Mouse (Mus musculus): ENCODE results near the gene Limch1. TPM values are rescaled to one million over a fixed set of nuclear protein-coding genes. Genes with fewer than 3 reads are reported as not detected.

Limch1 gene
- polyA plus RNA-seq, 1 experiment, result 5.0 TPM

DNA sequence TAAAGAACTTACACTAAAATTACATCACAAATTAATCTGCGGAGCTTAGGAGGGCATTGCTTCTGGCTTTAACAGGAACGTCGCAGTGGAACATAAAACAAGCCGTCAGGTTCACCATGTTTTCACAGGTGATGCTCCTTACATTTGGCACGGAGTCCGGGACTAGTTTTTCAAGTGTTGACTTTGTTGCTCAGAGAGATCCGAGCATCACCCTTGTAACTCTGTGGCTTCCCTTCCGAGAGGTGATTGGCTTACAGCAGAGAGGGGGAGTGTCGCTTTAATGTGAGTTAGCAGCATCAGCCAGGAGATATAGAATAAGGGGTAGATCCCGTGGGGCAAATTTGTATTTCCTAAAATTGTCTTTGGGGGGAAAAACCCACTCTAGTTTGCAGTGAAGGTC is 212.0 kb downstream of the Limch1 start:
- Histone ChIP-seq H3K4me1 (replicated peaks; ENCODE audit: control insufficient read depth, insufficient read depth, low read length) (no peaks in the 10 kb centered on the region), H3K4me3 (ENCODE audit: control insufficient read depth, insufficient read depth, low read length) (no peak overlapping the region), H3K27ac (ENCODE audit: control insufficient read depth, insufficient read depth, low read length) (no peak overlapping the region), H3K36me3 (ENCODE audit: control insufficient read depth, insufficient read depth, low read length) (no peaks in the 10 kb centered on the region), H3K27me3 (ENCODE audit: control insufficient read depth, insufficient read depth, low read length) (no peaks in the 10 kb centered on the region)
- TF ChIP-seq POLR2A (IDR thresholded peaks at IDR 0.05; ENCODE audit: control insufficient read depth, extremely low read depth, insufficient read depth, low read length, poor library complexity), result no peak
- no peak for TF ChIP-seq CTCF (IDR thresholded peaks at IDR 0.05; ENCODE audit: borderline replicate concordance, control insufficient read depth, extremely low read depth, insufficient read depth, low read length, poor library complexity)
- 90% methylated on average over 10 of the region's 10 CpGs for WGBS
- DNase-seq, result no peak

DNA sequence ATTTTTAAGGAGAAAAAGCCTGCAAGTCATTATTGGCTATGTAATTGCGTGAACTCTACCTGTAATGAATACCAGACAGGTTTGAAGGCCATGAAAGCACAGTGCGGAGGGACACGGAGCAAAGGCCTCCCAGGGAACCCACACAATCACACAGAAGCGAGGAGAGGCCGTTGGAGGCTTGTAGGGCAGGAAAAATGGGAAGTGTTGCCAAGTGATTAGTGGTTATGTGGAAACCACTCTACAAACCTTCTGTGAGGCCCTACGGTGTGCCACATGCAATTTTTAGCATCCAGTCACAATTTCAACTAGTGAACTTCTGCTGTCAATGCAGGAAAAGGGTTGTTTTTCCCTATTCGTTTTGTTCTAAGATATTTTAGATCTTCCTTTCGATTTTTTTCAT is 212.5 kb downstream of the Limch1 start:
- no peaks in the 10 kb centered on the region for H3K4me1 ChIP-seq (replicated peaks; ENCODE audit: control insufficient read depth, insufficient read depth, low read length)
- no peak overlapping the region for H3K4me3 ChIP-seq (ENCODE audit: control insufficient read depth, insufficient read depth, low read length)
- no peaks in the 10 kb centered on the region for H3K36me3 ChIP-seq (ENCODE audit: control insufficient read depth, insufficient read depth, low read length)
- no peak for TF ChIP-seq POLR2A (IDR thresholded peaks at IDR 0.05; ENCODE audit: control insufficient read depth, extremely low read depth, insufficient read depth, low read length, poor library complexity)
- no peak for TF ChIP-seq CTCF (IDR thresholded peaks at IDR 0.05; ENCODE audit: borderline replicate concordance, control insufficient read depth, extremely low read depth, insufficient read depth, low read length, poor library complexity)
- H3K27ac ChIP-seq (ENCODE audit: control insufficient read depth, insufficient read depth, low read length), result no peak overlapping the region
- no peak for DNase-seq
- 19% methylated on average over 8 of the region's 8 CpGs for WGBS
- H3K27me3 ChIP-seq (ENCODE audit: control insufficient read depth, insufficient read depth, low read length), result no peaks in the 10 kb centered on the region

DNA sequence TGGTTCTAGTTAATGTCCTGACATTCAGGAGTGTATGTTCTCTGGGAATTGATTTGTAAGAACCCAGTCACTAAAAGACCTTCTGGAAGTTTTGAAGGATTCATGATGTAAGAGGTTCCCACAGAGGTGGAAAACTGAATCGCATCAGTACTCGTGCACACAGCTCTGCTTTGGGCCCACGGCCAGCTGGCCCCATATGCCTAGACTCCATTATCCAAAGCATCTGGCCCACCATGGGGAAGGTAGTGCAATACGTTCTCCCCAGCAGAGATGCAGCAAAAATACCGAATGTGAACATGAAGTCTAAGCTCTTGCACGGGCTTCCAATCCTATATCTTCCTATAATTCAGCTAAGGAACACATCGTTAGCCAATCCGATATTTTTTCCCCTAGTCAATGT is 214.3 kb downstream of the Limch1 start:
- no peaks in the 10 kb centered on the region for H3K36me3 ChIP-seq (ENCODE audit: control insufficient read depth, insufficient read depth, low read length)
- no peaks in the 10 kb centered on the region for H3K4me1 ChIP-seq (replicated peaks; ENCODE audit: control insufficient read depth, insufficient read depth, low read length)
- DNase-seq, result no peak
- no peaks in the 10 kb centered on the region for H3K27me3 ChIP-seq (ENCODE audit: control insufficient read depth, insufficient read depth, low read length)
- H3K27ac ChIP-seq (ENCODE audit: control insufficient read depth, insufficient read depth, low read length), result no peak overlapping the region
- 95% methylated on average over 8 of the region's 8 CpGs for WGBS
- H3K4me3 ChIP-seq (ENCODE audit: control insufficient read depth, insufficient read depth, low read length), result no peak overlapping the region
- no peak for TF ChIP-seq CTCF (IDR thresholded peaks at IDR 0.05; ENCODE audit: borderline replicate concordance, control insufficient read depth, extremely low read depth, insufficient read depth, low read length, poor library complexity)
- TF ChIP-seq POLR2A (IDR thresholded peaks at IDR 0.05; ENCODE audit: control insufficient read depth, extremely low read depth, insufficient read depth, low read length, poor library complexity), result no peak

DNA sequence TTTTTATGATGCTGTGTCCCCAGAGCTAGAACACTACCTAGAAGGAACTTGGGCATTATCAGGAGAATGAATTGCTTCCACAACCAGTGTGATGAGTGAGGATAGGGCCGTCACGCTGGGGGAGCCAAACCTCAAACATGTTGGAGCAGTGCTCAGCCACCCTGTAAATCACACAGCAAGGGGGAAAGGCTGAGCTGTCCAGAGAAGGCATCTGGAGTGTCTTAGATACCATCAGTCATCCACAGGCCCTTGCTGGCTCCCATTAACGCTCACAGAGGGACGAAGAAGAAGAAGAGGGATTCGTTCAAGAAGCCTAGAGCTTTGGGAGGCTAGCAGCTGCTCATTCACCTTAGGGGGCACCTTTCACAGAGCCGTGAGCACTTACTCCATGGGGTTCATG is 219.8 kb downstream of the Limch1 start:
- H3K4me1 ChIP-seq (replicated peaks; ENCODE audit: control insufficient read depth, insufficient read depth, low read length), result no peaks in the 10 kb centered on the region
- DNase-seq, result no peak
- no peak overlapping the region for H3K27ac ChIP-seq (ENCODE audit: control insufficient read depth, insufficient read depth, low read length)
- no peaks in the 10 kb centered on the region for H3K36me3 ChIP-seq (ENCODE audit: control insufficient read depth, insufficient read depth, low read length)
- WGBS, result 85% methylated on average over 6 of the region's 6 CpGs
- H3K27me3 ChIP-seq (ENCODE audit: control insufficient read depth, insufficient read depth, low read length), result no peaks in the 10 kb centered on the region
- TF ChIP-seq POLR2A (IDR thresholded peaks at IDR 0.05; ENCODE audit: control insufficient read depth, extremely low read depth, insufficient read depth, low read length, poor library complexity) (no peak), CTCF (IDR thresholded peaks at IDR 0.05; ENCODE audit: borderline replicate concordance, control insufficient read depth, extremely low read depth, insufficient read depth, low read length, poor library complexity) (no peak)
- no peak overlapping the region for H3K4me3 ChIP-seq (ENCODE audit: control insufficient read depth, insufficient read depth, low read length)

DNA sequence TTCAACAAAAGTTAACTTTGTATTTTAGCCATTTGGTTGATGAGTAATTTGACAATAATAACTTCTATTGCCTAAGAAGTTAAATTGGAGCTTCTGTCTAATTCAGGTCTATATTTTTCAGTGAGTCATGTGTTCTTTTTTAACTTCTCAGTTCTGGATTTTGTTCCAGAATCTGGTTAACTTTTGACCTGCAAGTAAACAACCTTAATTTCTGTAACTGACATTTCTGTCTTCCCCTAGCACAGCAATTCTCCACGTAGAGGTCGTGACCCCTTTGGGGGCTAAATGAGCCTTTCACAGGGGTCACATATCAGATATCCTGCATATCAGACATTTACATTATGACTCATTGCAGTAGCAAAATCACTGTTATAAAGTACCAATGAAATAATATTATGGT is 221.5 kb downstream of the Limch1 start:
- Histone ChIP-seq H3K4me3 (ENCODE audit: control insufficient read depth, insufficient read depth, low read length) (no peak overlapping the region), H3K27me3 (ENCODE audit: control insufficient read depth, insufficient read depth, low read length) (no peaks in the 10 kb centered on the region), H3K36me3 (ENCODE audit: control insufficient read depth, insufficient read depth, low read length) (no peaks in the 10 kb centered on the region), H3K27ac (ENCODE audit: control insufficient read depth, insufficient read depth, low read length) (no peak overlapping the region), H3K4me1 (replicated peaks; ENCODE audit: control insufficient read depth, insufficient read depth, low read length) (no peaks in the 10 kb centered on the region)
- no peak for DNase-seq
- no peak for TF ChIP-seq CTCF (IDR thresholded peaks at IDR 0.05; ENCODE audit: borderline replicate concordance, control insufficient read depth, extremely low read depth, insufficient read depth, low read length, poor library complexity)
- TF ChIP-seq POLR2A (IDR thresholded peaks at IDR 0.05; ENCODE audit: control insufficient read depth, extremely low read depth, insufficient read depth, low read length, poor library complexity), result no peak
- WGBS, result 80% methylated on average over 2 of the region's 2 CpGs

DNA sequence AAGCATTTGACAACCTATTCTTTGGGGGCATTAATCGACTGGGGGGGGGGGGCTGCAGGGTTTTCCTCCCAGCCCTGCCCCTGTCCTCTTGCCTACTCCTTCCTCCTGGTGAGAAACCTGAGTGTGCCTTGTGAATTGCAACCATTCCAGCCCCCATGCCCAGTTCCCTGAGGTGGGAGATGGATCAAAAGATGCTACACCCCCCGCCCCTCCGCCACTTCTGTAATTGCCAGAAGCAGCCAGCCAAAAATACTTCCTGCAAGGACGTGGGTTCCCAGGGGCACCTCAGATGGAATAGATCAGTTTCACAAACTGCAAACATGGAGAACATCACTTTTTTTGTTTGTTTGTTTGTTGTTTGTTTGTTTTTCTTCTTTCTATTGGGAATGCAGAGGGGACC is 222.0 kb downstream of the Limch1 start:
- H3K27ac ChIP-seq (ENCODE audit: control insufficient read depth, insufficient read depth, low read length), result no peak overlapping the region
- no peak overlapping the region for H3K4me3 ChIP-seq (ENCODE audit: control insufficient read depth, insufficient read depth, low read length)
- H3K36me3 ChIP-seq (ENCODE audit: control insufficient read depth, insufficient read depth, low read length), result no peaks in the 10 kb centered on the region
- TF ChIP-seq CTCF (IDR thresholded peaks at IDR 0.05; ENCODE audit: borderline replicate concordance, control insufficient read depth, extremely low read depth, insufficient read depth, low read length, poor library complexity) (no peak), POLR2A (IDR thresholded peaks at IDR 0.05; ENCODE audit: control insufficient read depth, extremely low read depth, insufficient read depth, low read length, poor library complexity) (no peak)
- no peaks in the 10 kb centered on the region for H3K4me1 ChIP-seq (replicated peaks; ENCODE audit: control insufficient read depth, insufficient read depth, low read length)
- 56% methylated on average over 4 of the region's 4 CpGs for WGBS
- no peak for DNase-seq
- H3K27me3 ChIP-seq (ENCODE audit: control insufficient read depth, insufficient read depth, low read length), result no peaks in the 10 kb centered on the region

Measured in thymus, adult 2 months (tissue).